Mouse (Mus musculus): ENCODE results near the gene C1rb. TPM values are rescaled to one million over a fixed set of nuclear protein-coding genes. Genes with fewer than 3 reads are reported as not detected.

Gene C1rb
- total and polyA plus RNA-seq, 3 experiments: 0.03 TPM; not detected in 2

DNA sequence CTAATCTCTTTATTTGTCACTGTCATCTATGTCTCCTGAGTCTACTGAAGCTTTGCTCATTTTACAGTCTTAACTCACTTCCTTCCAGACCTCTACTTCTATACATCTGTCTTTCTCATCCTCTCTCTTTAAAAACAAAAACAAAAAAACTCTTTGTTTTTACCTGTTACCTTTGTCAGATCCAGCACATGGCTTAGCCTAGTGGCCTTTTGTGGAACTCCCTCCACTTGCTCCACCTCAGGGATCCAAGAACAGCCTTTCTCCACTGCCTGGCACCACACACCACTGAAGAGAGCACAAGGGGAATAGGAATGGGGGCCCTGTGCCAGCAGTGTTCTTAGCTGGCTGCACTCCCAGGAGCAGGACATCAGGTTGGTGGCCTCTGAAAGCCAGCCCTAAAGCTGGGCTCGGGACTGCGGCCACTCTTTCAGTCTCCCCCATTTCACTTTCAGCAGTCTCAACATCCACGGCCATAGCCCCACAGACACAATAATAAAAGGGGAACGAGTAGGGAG lies 22.1 kb downstream of the C1rb start:
- H3K36me3 ChIP-seq (ENCODE audit: control insufficient read depth in 1 of 2, insufficient read depth in 2 of 2, low read length in 2 of 2): no peaks in the 10 kb centered on the region
- no peak for DNase-seq (ENCODE audit: low read depth, low spot score)
- no peaks in the 10 kb centered on the region for H3K4me1 ChIP-seq (ENCODE audit: control insufficient read depth in 1 of 2, insufficient read depth in 2 of 2, low read length in 2 of 2)
- no peak overlapping the region for H3K27ac ChIP-seq (ENCODE audit: control insufficient read depth, low read depth, low read length)
- H3K27me3 ChIP-seq (ENCODE audit: control insufficient read depth in 1 of 2, insufficient read depth in 2 of 2, low read length in 2 of 2): no peaks in the 10 kb centered on the region; a peak in 2 of 4 replicates
- H3K79me2 ChIP-seq (ENCODE audit: control insufficient read depth, insufficient read depth, low read length, poor library complexity): no peaks in the 10 kb centered on the region
- H3K9me3 ChIP-seq (replicated peaks; ENCODE audit: insufficient read depth, low read length): no peaks in the 10 kb centered on the region
- no peak overlapping the region for H3K4me3 ChIP-seq (ENCODE audit: control insufficient read depth in 1 of 2, insufficient read depth in 1 of 2, low read depth in 2 of 2, low read length in 2 of 2)
- TF ChIP-seq MAX (IDR thresholded peaks at IDR 0.05; ENCODE audit: low read length) (no peak), POLR2A (IDR thresholded peaks at IDR 0.05; ENCODE audit: control insufficient read depth in 1 of 2, insufficient read depth in 1 of 2, low read depth in 1 of 2, low read length in 2 of 2, poor library complexity in 1 of 2) (no peak), CHD2 (IDR thresholded peaks at IDR 0.05; ENCODE audit: low read length) (no peak), MAZ (IDR thresholded peaks at IDR 0.05; ENCODE audit: low read depth, low read length) (no peak), ETS1 (IDR thresholded peaks at IDR 0.05; ENCODE audit: low read depth, low read length) (no peak), UBTF (IDR thresholded peaks at IDR 0.05; ENCODE audit: borderline replicate concordance, insufficient read depth, low read depth, low read length) (no peak), CTCF (IDR thresholded peaks at IDR 0.05 in 2 of 3, conservative IDR thresholded peaks at IDR 0.05 in 1 of 3; ENCODE audit: control insufficient read depth in 1 of 3, insufficient read depth in 1 of 3, low read depth in 2 of 3, low read length in 3 of 3, poor library complexity in 1 of 3, severe bottlenecking in 1 of 3) (no peak), SMC3 (IDR thresholded peaks at IDR 0.05; ENCODE audit: low read depth, low read length) (no peak), EP300 (IDR thresholded peaks at IDR 0.05; ENCODE audit: low read depth in 1 of 2, low read length in 2 of 2) (no peak), ZKSCAN1 (IDR thresholded peaks at IDR 0.05; ENCODE audit: low read depth, low read length) (no peak), TAL1 (IDR thresholded peaks at IDR 0.05; ENCODE audit: low read length) (no peak), MAFK (IDR thresholded peaks at IDR 0.05; ENCODE audit: borderline replicate concordance, low read depth, low read length) (no peak)
- no peak overlapping the region for H3K9ac ChIP-seq (ENCODE audit: control insufficient read depth, low read depth, low read length, poor library complexity, severe bottlenecking)

- no peak overlapping the region for H3K27ac ChIP-seq (ENCODE audit: control insufficient read depth, low read depth, low read length)
- no peaks in the 10 kb centered on the region for H3K9me3 ChIP-seq (replicated peaks; ENCODE audit: insufficient read depth, low read length)
- DNase-seq (ENCODE audit: low read depth, low spot score): no peak
- H3K4me3 ChIP-seq (ENCODE audit: control insufficient read depth in 1 of 2, insufficient read depth in 1 of 2, low read depth in 2 of 2, low read length in 2 of 2): no peak overlapping the region
- no peaks in the 10 kb centered on the region; a peak in 2 of 4 replicates for H3K27me3 ChIP-seq (ENCODE audit: control insufficient read depth in 1 of 2, insufficient read depth in 2 of 2, low read length in 2 of 2)
- H3K4me1 ChIP-seq (ENCODE audit: control insufficient read depth in 1 of 2, insufficient read depth in 2 of 2, low read length in 2 of 2): no peaks in the 10 kb centered on the region
- TF ChIP-seq TBP (IDR thresholded peaks at IDR 0.05; ENCODE audit: low read depth, low read length): no peak
- no peaks in the 10 kb centered on the region for H3K36me3 ChIP-seq (ENCODE audit: control insufficient read depth in 1 of 2, insufficient read depth in 2 of 2, low read length in 2 of 2)
- no peak overlapping the region for H3K9ac ChIP-seq (ENCODE audit: control insufficient read depth, low read depth, low read length, poor library complexity, severe bottlenecking)
- H3K79me2 ChIP-seq (ENCODE audit: control insufficient read depth, insufficient read depth, low read length, poor library complexity): no peaks in the 10 kb centered on the region
These were observed 23.0 kb downstream of the C1rb start for GRCm38 (mm10) chr6:124593121-124593520.

DNA sequence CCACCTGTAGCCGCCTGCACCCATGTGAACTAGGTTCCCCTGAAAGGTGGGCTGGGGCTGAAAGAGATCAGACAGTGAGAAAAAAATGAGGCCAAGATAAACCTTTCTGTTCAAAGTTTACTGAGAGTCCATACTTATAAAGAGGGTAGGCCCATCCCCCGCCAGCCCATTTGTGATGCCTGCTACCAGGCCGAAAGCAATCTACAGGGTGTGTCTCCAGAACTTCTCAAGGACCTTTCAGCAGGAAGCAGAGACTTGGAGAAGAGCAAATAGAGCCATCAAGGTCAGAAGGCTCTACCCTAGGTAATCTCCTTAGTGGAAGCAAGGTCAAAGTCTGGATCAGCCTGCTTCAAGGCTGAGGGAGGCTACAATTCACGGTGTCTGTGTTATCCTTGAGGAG lies 31.9 kb downstream of the C1rb start:
- no peak for DNase-seq (ENCODE audit: low read depth, low spot score)
- H3K27ac ChIP-seq (ENCODE audit: control insufficient read depth, low read depth, low read length): no peak overlapping the region
- H3K4me1 ChIP-seq (ENCODE audit: control insufficient read depth in 1 of 2, insufficient read depth in 2 of 2, low read length in 2 of 2): no peaks in the 10 kb centered on the region
- no peak for TF ChIP-seq GATA1 (IDR thresholded peaks at IDR 0.05; ENCODE audit: low read depth, low read length)
- no peaks in the 10 kb centered on the region; a peak in 2 of 4 replicates for H3K27me3 ChIP-seq (ENCODE audit: control insufficient read depth in 1 of 2, insufficient read depth in 2 of 2, low read length in 2 of 2)
- H3K79me2 ChIP-seq (ENCODE audit: control insufficient read depth, insufficient read depth, low read length, poor library complexity): no peaks in the 10 kb centered on the region
- no peaks in the 10 kb centered on the region for H3K36me3 ChIP-seq (ENCODE audit: control insufficient read depth in 1 of 2, insufficient read depth in 2 of 2, low read length in 2 of 2)
- no peak overlapping the region for H3K4me3 ChIP-seq (ENCODE audit: control insufficient read depth in 1 of 2, insufficient read depth in 1 of 2, low read depth in 2 of 2, low read length in 2 of 2)
- H3K9me3 ChIP-seq (replicated peaks; ENCODE audit: insufficient read depth, low read length): no peaks in the 10 kb centered on the region
- no peak overlapping the region for H3K9ac ChIP-seq (ENCODE audit: control insufficient read depth, low read depth, low read length, poor library complexity, severe bottlenecking)

All from MEL (cell line).